Mouse (Mus musculus) hindbrain, embryonic 10.5 days (tissue): Measurements from ENCODE around the gene Klhl32. TPM values are rescaled to one million over a fixed set of nuclear protein-coding genes. Genes with fewer than 3 reads are reported as not detected.

Experiments used
- DNase-seq: peaks from one replicate; pipeline ENCODE4 v3.0.0-alpha.2; 2017; ENCODE audit warnings: low spot score
- H3K27ac ChIP-seq: fragments of 300-500 bp; sonication (generic); 2 replicates; pipeline ENCODE4 v1.5.1; 2016; ENCODE audit warnings: mild to moderate bottlenecking, moderate library complexity
- H3K27me3 ChIP-seq: fragments of 300-500 bp; sonication (generic); 2 replicates; pipeline ENCODE4 v1.6.1; 2016; ENCODE audit warnings: mild to moderate bottlenecking; ENCODE audit not compliant: poor library complexity, insufficient read depth, severe bottlenecking
- H3K36me3 ChIP-seq: fragments of 300-500 bp; sonication (generic); 2 replicates; pipeline ENCODE4 v1.6.1; 2016; ENCODE audit warnings: mild to moderate bottlenecking, moderate library complexity
- H3K4me1 ChIP-seq: fragments of 300-500 bp; sonication (generic); replicated peaks from 2 replicates; pipeline ENCODE4 v1.6.1; 2016; ENCODE audit warnings: mild to moderate bottlenecking
- H3K4me3 ChIP-seq: fragments of 300-500 bp; sonication (generic); 2 replicates; pipeline ENCODE4 v1.5.1; 2016; ENCODE audit warnings: mild to moderate bottlenecking, moderate library complexity
- H3K9me3 ChIP-seq: fragments of 300-500 bp; sonication (generic); 2 replicates; pipeline ENCODE4 v1.6.1; 2016; ENCODE audit warnings: mild to moderate bottlenecking, moderate library complexity
- WGBS: fragments of 180-500 bp; shearing (Covaris S2); methylation state at CpG from one replicate; pipeline ENCODE4 v1.1.7; 2016; 5-methylcytosine and 5-hydroxymethylcytosine counted together
- polyA plus RNA-seq: library from polyadenylated mRNA; unstranded; fragments of >200 nt; fragmentation: Nextera tagmentation; extraction: Ambion mirVana; gene quantifications from 2 replicates; pipeline ENCODE4 v1.2.1, GENCODE M21; 2016

Klhl32 gene
- polyA plus RNA-seq, 1 experiment from 2014 or later: 9.1 TPM

DNA sequence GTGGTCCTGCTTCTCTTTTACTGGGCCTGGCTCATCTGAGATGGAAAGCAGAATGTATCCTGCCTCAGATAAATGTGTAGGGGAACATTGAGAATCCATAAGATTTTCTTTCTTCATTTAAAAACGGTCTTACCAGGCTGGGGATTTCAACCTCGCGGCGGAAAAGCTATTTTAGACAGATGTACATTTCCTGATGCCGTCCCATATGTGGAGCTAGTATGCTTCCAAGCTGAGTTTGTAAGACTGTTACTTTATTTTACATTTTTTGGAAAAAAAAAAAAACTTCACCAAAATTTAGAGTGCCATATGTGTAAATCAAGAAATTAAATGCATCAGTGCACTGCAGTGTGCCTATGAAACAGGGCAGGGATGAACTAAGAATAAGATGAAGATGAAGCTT, 5.4 kb downstream of the Klhl32 start:
- no peaks in the 10 kb centered on the region for H3K27me3 ChIP-seq
- DNase-seq: no peak
- no peaks in the 10 kb centered on the region for H3K9me3 ChIP-seq
- 94% methylated on average over 5 of the region's 5 CpGs for WGBS
- no peak overlapping the region for H3K4me3 ChIP-seq
- no peaks in the 10 kb centered on the region for H3K36me3 ChIP-seq
- H3K4me1 ChIP-seq: peaks cover 11% of the 10 kb centered on the region
- no peak overlapping the region for H3K27ac ChIP-seq

DNA sequence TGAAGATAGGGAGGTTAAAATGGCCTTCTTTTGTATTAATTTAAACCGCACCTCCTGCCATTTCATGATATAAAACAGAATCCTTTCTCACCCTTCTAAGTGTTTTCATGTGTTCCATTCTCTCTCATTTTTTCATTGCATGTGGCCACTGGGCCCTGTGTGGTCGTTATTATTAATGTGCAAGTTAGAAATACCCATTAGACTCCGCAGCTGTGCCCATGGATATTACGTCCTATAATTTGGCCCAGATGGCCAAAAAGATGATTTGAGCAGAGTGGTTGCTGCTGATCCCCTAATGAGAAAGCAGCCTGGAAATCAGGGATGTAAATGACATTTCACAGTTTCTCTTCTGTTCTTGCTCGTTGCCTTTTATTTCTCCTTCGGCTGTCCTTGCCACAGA, 12.4 kb downstream of the Klhl32 start:
- Histone ChIP-seq H3K4me1 (peaks cover 12% of the 10 kb centered on the region; the same call in 1 of the 2 replicates), H3K36me3 (no peaks in the 10 kb centered on the region), H3K4me3 (no peak overlapping the region), H3K9me3 (no peaks in the 10 kb centered on the region), H3K27ac (no peak overlapping the region), H3K27me3 (no peaks in the 10 kb centered on the region)
- no peak for DNase-seq
- 78% methylated on average over 6 of the region's 6 CpGs for WGBS

DNA sequence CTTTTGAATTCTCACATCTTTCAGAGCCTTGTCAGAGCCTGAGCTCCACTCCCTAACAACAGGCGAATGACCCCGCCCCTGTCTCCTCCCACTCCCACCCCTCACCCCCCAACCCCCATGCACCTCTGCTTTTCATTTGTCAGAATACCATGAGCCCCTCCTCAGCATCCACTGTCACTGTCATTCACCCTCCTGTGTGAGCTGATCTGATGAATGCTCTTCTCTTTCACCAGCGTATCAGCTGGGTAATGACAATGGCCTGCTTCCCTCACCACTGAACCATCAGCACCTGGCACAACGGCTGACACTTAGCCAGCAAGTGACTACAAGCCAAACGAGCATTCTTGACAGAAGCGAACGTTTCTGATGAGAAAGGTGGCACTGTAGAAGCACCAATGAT, 15.4 kb downstream of the Klhl32 start:
- H3K9me3 ChIP-seq: no peaks in the 10 kb centered on the region
- H3K27me3 ChIP-seq: no peaks in the 10 kb centered on the region
- no peaks in the 10 kb centered on the region for H3K36me3 ChIP-seq
- no peak overlapping the region for H3K4me3 ChIP-seq
- peak; percentile 24 for DNase-seq
- H3K4me1 ChIP-seq: peaks cover 12% of the 10 kb centered on the region; the same call in 1 of the 2 replicates
- no peak overlapping the region for H3K27ac ChIP-seq
- WGBS: 34% methylated on average over 7 of the region's 7 CpGs

DNA sequence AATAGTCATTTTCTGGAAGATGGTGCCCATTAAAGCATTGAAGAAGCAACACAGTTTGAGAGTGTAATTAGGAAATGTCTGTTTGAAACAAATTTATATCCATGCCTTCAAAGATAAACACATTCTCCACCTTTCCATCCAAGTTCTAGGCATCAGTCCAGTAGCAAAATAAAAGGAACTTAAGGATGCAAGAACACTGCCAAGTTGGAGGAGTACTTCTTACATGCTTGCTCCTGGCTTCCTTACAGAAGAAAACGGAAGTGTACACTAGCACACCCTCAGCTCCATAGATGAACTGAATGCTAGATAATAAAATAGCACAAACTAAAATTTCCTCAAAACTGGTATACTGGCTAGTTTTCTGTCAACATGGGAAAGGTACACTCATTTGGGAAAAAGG, 42.6 kb downstream of the Klhl32 start:
- Histone ChIP-seq H3K27ac (no peak overlapping the region), H3K36me3 (no peaks in the 10 kb centered on the region), H3K27me3 (no peaks in the 10 kb centered on the region), H3K9me3 (no peaks in the 10 kb centered on the region), H3K4me3 (no peak overlapping the region), H3K4me1 (no peaks in the 10 kb centered on the region)
- no peak for DNase-seq
- 93% methylated on average over 1 of the region's 1 CpGs for WGBS

DNA sequence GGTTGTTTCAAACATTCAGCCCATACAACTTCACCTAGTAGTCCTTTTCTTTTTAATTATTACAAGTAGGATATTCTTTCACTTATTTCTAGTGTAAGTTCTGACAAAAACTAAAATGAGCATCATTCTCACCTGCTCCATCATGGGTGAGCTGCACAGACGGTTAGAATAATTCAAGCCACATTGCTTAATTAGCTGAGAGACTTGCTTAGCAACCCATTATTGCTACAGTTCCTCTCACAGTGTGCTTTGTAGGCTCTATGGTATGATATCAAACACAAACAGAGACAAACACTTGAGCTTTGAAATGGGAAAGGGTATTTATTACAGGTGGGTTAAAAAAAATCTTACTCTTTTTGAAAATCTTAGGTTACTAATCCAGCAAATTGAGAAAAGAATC, 49.0 kb downstream of the Klhl32 start:
- Histone ChIP-seq H3K27ac (no peak overlapping the region), H3K27me3 (no peaks in the 10 kb centered on the region), H3K36me3 (no peaks in the 10 kb centered on the region), H3K9me3 (no peaks in the 10 kb centered on the region), H3K4me1 (no peaks in the 10 kb centered on the region), H3K4me3 (no peak overlapping the region)
- DNase-seq: no peak
- WGBS: 56% methylated on average over 1 of the region's 1 CpGs

DNA sequence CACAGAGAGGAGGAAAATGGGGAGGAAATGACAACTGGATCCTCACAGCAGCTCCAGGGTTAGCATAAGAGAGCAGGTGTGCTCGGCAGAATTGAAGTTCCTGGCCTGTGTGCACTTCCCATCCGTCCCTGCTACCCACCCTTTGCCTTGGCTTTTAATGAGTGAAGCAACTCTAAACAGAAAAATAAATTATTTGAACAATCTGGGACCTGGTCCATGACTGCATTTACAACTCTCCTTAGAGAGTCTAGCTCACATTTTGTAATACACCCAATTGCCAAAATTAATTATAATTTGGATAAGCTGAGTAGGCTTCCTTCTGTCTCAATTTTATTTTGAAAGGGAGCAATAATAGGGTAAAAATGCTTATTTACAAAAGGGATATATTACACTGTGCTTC, 49.6 kb downstream of the Klhl32 start:
- no peaks in the 10 kb centered on the region for H3K9me3 ChIP-seq
- no peak overlapping the region for H3K4me3 ChIP-seq
- WGBS: 72% methylated on average over 2 of the region's 2 CpGs
- H3K4me1 ChIP-seq: no peaks in the 10 kb centered on the region
- H3K27ac ChIP-seq: no peak overlapping the region
- no peak for DNase-seq
- H3K36me3 ChIP-seq: no peaks in the 10 kb centered on the region
- H3K27me3 ChIP-seq: no peaks in the 10 kb centered on the region

DNA sequence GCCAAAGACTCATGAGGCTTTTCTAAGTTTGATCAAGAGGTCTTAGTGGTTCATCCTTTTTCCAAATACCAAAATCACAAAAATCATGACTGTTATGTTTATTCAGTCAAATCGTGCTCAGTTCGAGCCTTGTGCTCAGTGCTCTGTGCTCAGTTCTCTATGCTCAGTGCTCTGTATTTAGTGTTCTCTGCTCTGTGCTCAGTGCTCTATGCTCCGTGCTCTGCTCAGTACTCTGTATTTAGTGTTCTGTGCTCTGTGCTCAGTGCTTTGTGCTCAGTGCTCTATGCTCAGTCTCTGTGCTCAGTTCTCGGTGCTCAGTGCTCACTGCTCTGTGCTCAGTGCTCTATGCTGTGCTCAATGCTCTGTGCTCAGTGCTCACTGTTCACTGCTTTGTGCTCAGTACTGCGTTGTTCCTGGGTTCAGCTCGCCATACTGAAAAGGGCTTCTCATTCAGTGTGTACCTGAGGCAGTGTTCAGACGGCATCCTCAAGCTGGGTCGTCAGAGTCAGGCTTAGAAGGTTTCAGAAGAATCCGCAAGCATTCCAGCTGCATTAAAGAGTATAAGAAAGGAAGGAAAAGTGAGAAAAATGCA, 50.5 kb downstream of the Klhl32 start:
- no peaks in the 10 kb centered on the region for H3K36me3 ChIP-seq
- DNase-seq: no peak
- no peaks in the 10 kb centered on the region for H3K27me3 ChIP-seq
- 93% methylated on average over 9 of the region's 9 CpGs for WGBS
- no peaks in the 10 kb centered on the region for H3K9me3 ChIP-seq
- H3K4me1 ChIP-seq: no peaks in the 10 kb centered on the region
- no peak overlapping the region for H3K27ac ChIP-seq
- H3K4me3 ChIP-seq: no peak overlapping the region

DNA sequence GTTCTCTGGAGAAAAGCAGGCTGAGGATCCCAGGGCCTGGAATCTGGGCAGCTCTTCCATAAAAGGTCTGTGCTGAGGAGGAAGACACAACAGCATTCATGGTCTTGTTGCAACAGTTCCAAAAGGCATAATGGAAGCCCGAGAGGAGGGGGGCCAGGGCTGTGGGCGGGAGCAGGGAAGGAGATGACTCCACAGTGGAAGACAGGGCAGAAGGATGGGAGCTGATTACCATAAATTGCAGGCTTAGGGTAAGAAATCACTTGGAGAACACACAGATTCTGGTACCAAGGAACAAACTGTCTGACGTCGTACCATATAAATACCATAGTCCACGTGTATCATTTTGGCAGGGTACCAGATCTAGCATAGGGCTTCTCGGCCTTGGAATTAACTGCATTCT, 51.9 kb downstream of the Klhl32 start:
- WGBS: 84% methylated on average over 6 of the region's 6 CpGs

DNA sequence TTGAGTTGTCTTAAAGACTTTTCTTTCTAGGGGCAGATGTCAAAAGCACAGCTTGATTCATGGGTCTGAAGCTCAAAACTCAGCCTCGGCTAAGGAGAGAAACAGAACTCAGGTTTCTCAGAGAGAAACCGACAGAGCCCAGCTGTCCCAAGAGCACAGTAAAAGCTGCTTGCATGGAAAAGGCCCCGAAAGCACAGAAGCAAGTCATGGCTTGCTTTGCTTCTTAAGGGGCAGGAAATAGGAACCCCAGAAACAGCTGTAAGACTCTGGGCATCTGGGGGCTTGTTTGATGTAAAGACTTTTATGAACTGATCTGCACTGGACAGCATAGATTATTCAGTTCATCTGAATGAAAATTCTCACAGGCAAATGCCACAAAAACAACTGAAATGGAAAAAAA, 53.1 kb downstream of the Klhl32 start:
- no peaks in the 10 kb centered on the region for H3K27me3 ChIP-seq
- no peaks in the 10 kb centered on the region for H3K36me3 ChIP-seq
- WGBS: 73% methylated on average over 3 of the region's 3 CpGs
- no peaks in the 10 kb centered on the region for H3K9me3 ChIP-seq
- no peak overlapping the region for H3K27ac ChIP-seq
- H3K4me1 ChIP-seq: peaks cover 7% of the 10 kb centered on the region
- DNase-seq: no peak
- no peak overlapping the region for H3K4me3 ChIP-seq

More for the DNA sequence above, 51.9 kb downstream of the Klhl32 start:
- Histone ChIP-seq H3K9me3 (no peaks in the 10 kb centered on the region), H3K27me3 (no peaks in the 10 kb centered on the region), H3K36me3 (no peaks in the 10 kb centered on the region), H3K4me3 (no peak overlapping the region), H3K4me1 (no peaks in the 10 kb centered on the region), H3K27ac (no peak overlapping the region)
- DNase-seq: no peak

DNA sequence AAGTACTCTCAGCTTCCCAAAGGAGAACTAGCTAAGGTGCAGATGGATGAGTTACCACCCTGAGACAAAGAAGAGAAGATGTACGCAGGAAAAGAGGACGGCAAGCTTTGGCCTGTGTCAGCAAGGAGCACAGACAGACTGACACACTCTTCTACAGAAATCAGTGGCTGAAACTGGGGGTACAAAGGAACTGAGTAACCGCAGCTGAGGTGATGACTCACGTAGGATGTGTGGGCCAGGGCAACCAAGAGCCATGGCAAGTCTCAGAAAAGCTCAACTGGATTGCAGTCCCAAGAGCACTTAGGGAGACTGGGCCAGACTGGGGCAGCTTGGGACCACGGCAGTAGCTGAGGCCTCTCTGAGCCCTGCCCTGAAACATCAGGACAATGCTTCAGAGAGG, 53.6 kb downstream of the Klhl32 start:
- Histone ChIP-seq H3K27ac (no peak overlapping the region), H3K27me3 (no peaks in the 10 kb centered on the region), H3K4me1 (peaks cover 13% of the 10 kb centered on the region), H3K36me3 (no peaks in the 10 kb centered on the region), H3K4me3 (no peak overlapping the region), H3K9me3 (no peaks in the 10 kb centered on the region)
- no peak for DNase-seq
- 86% methylated on average over 5 of the region's 5 CpGs for WGBS

DNA sequence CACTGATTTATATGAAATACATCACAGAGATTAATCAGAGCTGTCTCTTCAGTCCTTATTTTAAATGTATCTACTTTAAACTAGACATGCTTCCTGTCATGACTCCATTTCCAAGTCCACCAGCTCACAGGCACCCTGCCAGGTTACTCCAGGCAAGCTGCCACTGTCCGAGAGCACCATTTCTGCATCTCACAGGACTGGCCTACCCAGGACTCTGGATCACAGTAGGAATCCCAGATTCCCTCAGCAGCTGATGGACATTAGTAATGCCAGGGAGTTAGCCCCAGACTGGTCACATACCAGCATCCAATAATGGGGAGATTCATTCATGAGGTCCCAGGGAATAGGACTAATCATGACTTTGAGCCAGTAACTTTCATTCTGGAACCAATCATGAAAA, 54.7 kb downstream of the Klhl32 start:
- no peak for DNase-seq

DNA sequence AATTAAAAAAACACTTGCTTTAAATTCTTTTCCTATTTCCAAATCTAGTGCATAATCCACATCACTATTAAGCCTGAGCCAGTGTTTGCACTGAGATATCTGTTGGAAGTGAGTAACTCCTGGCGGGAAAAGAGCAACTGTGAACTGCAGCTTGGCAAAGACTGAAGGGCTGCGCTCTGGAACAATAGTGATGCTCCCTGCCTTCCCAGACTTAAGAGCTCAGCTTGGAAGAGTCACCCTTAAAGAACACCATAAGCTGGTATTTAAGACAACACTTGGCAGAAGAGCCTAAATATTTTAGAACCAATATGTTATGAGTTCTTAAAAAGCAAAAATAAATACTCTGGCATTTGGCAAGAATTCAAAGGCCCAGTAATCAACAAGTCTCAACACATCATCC, 55.7 kb downstream of the Klhl32 start:
- Histone ChIP-seq H3K36me3 (no peaks in the 10 kb centered on the region), H3K4me3 (no peak overlapping the region), H3K27ac (no peak overlapping the region), H3K4me1 (peaks cover 14% of the 10 kb centered on the region), H3K9me3 (no peaks in the 10 kb centered on the region), H3K27me3 (no peaks in the 10 kb centered on the region)
- 94% methylated on average over 2 of the region's 2 CpGs for WGBS
- DNase-seq: no peak

More for the DNA sequence above, 54.7 kb downstream of the Klhl32 start:
- no peak overlapping the region for H3K4me3 ChIP-seq
- no peaks in the 10 kb centered on the region for H3K27me3 ChIP-seq
- no peaks in the 10 kb centered on the region for H3K9me3 ChIP-seq
- H3K27ac ChIP-seq: no peak overlapping the region
- no peaks in the 10 kb centered on the region for H3K36me3 ChIP-seq
- 79% methylated on average over 1 of the region's 1 CpGs for WGBS
- H3K4me1 ChIP-seq: peaks cover 14% of the 10 kb centered on the region

DNA sequence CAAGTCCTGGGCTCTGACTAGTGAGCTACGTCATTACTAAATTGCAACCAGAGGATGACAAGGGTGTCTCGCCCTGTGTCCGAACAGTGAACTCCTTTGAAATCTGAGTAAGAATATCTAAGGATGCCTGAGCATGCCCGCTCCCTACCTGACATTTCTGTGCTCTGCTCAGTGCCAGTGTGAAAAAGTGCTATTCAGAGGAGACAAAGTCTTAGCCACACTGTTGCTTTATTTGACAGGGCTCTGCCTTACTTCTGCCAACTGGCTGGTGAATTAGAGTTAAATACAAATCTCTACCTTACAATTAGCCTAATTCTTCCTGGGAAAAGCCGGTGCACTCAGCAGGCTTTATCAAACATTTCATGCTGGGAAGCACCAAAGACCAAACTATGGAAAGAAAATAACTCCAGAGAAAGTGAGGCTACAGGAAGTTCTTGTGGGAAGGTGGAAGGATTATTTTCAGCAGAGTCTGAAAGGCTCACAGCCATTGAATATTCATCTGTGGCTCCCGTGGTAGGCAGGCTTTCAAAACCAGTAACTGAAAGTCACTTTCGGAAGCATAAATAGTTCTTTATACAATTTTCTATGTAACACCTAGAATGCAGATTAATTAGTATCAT, 57.1 kb downstream of the Klhl32 start:
- Histone ChIP-seq H3K27me3 (no peaks in the 10 kb centered on the region), H3K9me3 (no peaks in the 10 kb centered on the region), H3K4me1 (peaks cover 14% of the 10 kb centered on the region), H3K4me3 (no peak overlapping the region), H3K27ac (no peak overlapping the region), H3K36me3 (no peaks in the 10 kb centered on the region)
- no peak for DNase-seq
- 48% methylated on average over 7 of the region's 7 CpGs for WGBS
